Mouse (Mus musculus) layer of hippocampus, adult 9-11 months (tissue): ENCODE data around the gene Ttc24.

Experiments used
- DNase-seq: peaks from one replicate; pipeline ENCODE4 v3.0.0; 2022

The Ttc24 gene

GRCm38 (mm10) chr3:88078204-88078603 lies at the start of gene Ttc24:
Gene Ttc24 (minus strand): TSS chr3:88078304.
- DNase-seq, result no peak

- no peak for DNase-seq
Observed at GRCm38 (mm10) chr3:88127636-88128035, 49.5 kb upstream of the Ttc24 start.

GRCm38 (mm10) chr3:88126181-88126580 lies 48.1 kb upstream of the Ttc24 start:
- no peak for DNase-seq

- DNase-seq, result no peak
Observed at GRCm38 (mm10) chr3:88125195-88125594, 47.1 kb upstream of the Ttc24 start.

- no peak for DNase-seq
Observed at GRCm38 (mm10) chr3:88121164-88122131, 43.3 kb upstream of the Ttc24 start.

- no peak for DNase-seq
Observed at GRCm38 (mm10) chr3:88120117-88120651, 42.1 kb upstream of the Ttc24 start.

- DNase-seq, result no peak
Observed at GRCm38 (mm10) chr3:88114396-88114795, 36.3 kb upstream of the Ttc24 start.

GRCm38 (mm10) chr3:88109126-88109525 lies 31.0 kb upstream of the Ttc24 start:
- no peak for DNase-seq

GRCm38 (mm10) chr3:88106126-88106525 lies 28.0 kb upstream of the Ttc24 start:
- no peak for DNase-seq

GRCm38 (mm10) chr3:88102611-88103010 lies 24.5 kb upstream of the Ttc24 start:
- DNase-seq, result peak; percentile 82

- no peak for DNase-seq
Observed at GRCm38 (mm10) chr3:88102196-88102595, 24.1 kb upstream of the Ttc24 start.

GRCm38 (mm10) chr3:88101736-88102135 lies 23.6 kb upstream of the Ttc24 start:
- DNase-seq, result no peak

GRCm38 (mm10) chr3:88100251-88100650 lies 22.1 kb upstream of the Ttc24 start:
- peak; percentile 40 for DNase-seq

- DNase-seq, result no peak
Observed at GRCm38 (mm10) chr3:88097666-88098065, 19.6 kb upstream of the Ttc24 start.

- DNase-seq, result no peak
Observed at GRCm38 (mm10) chr3:88094126-88094525, 16.0 kb upstream of the Ttc24 start.

GRCm38 (mm10) chr3:88090616-88091015 lies 12.5 kb upstream of the Ttc24 start:
- DNase-seq, result no peak

- DNase-seq, result no peak
Observed at GRCm38 (mm10) chr3:88090106-88090505, 12.0 kb upstream of the Ttc24 start.

- DNase-seq, result no peak
Observed at GRCm38 (mm10) chr3:88087688-88088087, 9.6 kb upstream of the Ttc24 start.

- no peak for DNase-seq
Observed at GRCm38 (mm10) chr3:88085459-88085858, 7.4 kb upstream of the Ttc24 start.

- DNase-seq, result no peak
Observed at GRCm38 (mm10) chr3:88084001-88084400, 5.9 kb upstream of the Ttc24 start.

GRCm38 (mm10) chr3:88082663-88083062 lies 4.6 kb upstream of the Ttc24 start:
- no peak for DNase-seq

- no peak for DNase-seq
Observed at GRCm38 (mm10) chr3:88082224-88082618, 4.1 kb upstream of the Ttc24 start.

GRCm38 (mm10) chr3:88081345-88082223 lies 3.5 kb upstream of the Ttc24 start, which contains the start of gene Iqgap3:
Gene Iqgap3 (plus strand): TSS chr3:88081971.
- DNase-seq, result peak; percentile 86
